In the genomic region with DNA sequence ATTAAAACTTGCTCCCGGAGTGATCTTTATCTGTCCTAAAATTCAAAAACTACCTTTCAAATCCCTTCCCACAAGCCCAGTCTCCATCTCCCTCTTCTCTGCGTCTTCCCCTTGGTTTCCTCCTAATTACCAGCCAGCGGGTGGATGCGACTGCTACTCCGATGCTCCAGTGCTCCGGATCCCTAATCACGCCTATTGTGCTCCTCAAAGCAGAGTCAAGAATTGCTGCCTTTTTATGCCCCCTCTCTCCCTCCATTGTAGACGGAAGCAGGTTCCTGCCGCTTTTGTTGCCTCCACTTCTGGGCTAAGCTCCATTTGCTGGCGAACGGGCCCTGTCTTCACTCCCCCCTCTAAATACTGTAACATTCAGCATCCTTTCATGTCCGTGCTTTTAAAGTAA, we compare ENCODE assay signal across 21 mouse cellular contexts.
DNase-seq lines count a peak whose midpoint lies in the region; ATAC-seq and TF ChIP-seq lines count a peak whose summit lies in the region.
"Had no signal": no experiment of that assay in that cellular context is flagged by ENCODE, and none has a peak within 500 bp of the region (broad histone marks: within the 10 kb centered on the region; RNA-seq: fewer than 3 reads in every experiment).

No protein-coding gene starts in this region.

- no peaks in the 10 kb centered on the region for H3K9me3 ChIP-seq in midbrain, embryonic 10.5 days (replicated peaks)
- no peaks in the 10 kb centered on the region for H3K9me3 ChIP-seq in midbrain, postnatal 0 days (ENCODE audit: low read length)
- H3K9me3 ChIP-seq in forebrain, embryonic 13.5 days (replicated peaks): no peaks in the 10 kb centered on the region
- H3K9me3 ChIP-seq in midbrain, embryonic 14.5 days (ENCODE audit: control insufficient read depth, low read length): no peaks in the 10 kb centered on the region
- H3K9me3 ChIP-seq in heart, embryonic 10.5 days: no peaks in the 10 kb centered on the region
- H3K9me3 ChIP-seq: limb, embryonic 13.5 days; liver, embryonic 13.5 days had no signal

- peaks cover 39% of the 10 kb centered on the region for H3K4me1 ChIP-seq in midbrain, embryonic 10.5 days
- H3K4me1 ChIP-seq in midbrain, postnatal 0 days (ENCODE audit: insufficient read depth, low read length): no peaks in the 10 kb centered on the region
- peaks cover 16% of the 10 kb centered on the region for H3K4me1 ChIP-seq in forebrain, embryonic 13.5 days
- H3K4me1 ChIP-seq in midbrain, embryonic 14.5 days (ENCODE audit: control insufficient read depth, insufficient read depth, low read length): 0 out of 2 replicates have a peak, but pooled peaks cover 7% of the 10 kb centered on the region
- H3K4me1 ChIP-seq in heart, embryonic 10.5 days: peaks cover 11% of the 10 kb centered on the region; the same call in 1 of the 2 replicates
- H3K4me1 ChIP-seq: limb, embryonic 13.5 days; liver, embryonic 13.5 days had no signal

- no peak overlapping the region for H3K9ac ChIP-seq in midbrain, postnatal 0 days (replicated peaks; ENCODE audit: low read length, poor library complexity, severe bottlenecking)
- no peak overlapping the region for H3K9ac ChIP-seq in forebrain, embryonic 13.5 days
- H3K9ac ChIP-seq in midbrain, embryonic 14.5 days (replicated peaks; ENCODE audit: low read length): no peak overlapping the region
- H3K9ac ChIP-seq: limb, embryonic 13.5 days; liver, embryonic 13.5 days; lung, embryonic 14.5 days had no signal

- no peak overlapping the region for H3K4me2 ChIP-seq in midbrain, postnatal 0 days (ENCODE audit: low read depth, low read length, poor library complexity, severe bottlenecking)
- H3K4me2 ChIP-seq in forebrain, embryonic 13.5 days: peak overlapping the region; percentile 34; the same call in 1 of the 2 replicates
- H3K4me2 ChIP-seq in midbrain, embryonic 14.5 days (ENCODE audit: low read length): 0 out of 2 replicates have a peak overlapping the region, but pooled peaks have one; percentile 13
- H3K4me2 ChIP-seq: limb, embryonic 13.5 days; liver, embryonic 13.5 days; lung, embryonic 14.5 days had no signal

- no peak for TF ChIP-seq CTCF in midbrain, postnatal 0 days (IDR thresholded peaks at IDR 0.05)

- no peak overlapping the region for H3K4me3 ChIP-seq in midbrain, embryonic 10.5 days
- H3K4me3 ChIP-seq in midbrain, postnatal 0 days (ENCODE audit: low read depth, low read length): no peak overlapping the region
- no peak overlapping the region for H3K4me3 ChIP-seq in forebrain, embryonic 13.5 days
- no peak overlapping the region for H3K4me3 ChIP-seq in midbrain, embryonic 14.5 days (replicated peaks; ENCODE audit: low read depth, low read length)
- H3K4me3 ChIP-seq in heart, embryonic 10.5 days: no peak overlapping the region
- H3K4me3 ChIP-seq: gastrocnemius, adult 2 months; layer of hippocampus, adult 2 months; limb, embryonic 13.5 days; liver, embryonic 13.5 days had no signal

- ATAC-seq in midbrain, postnatal 0 days (ENCODE audit: low FRiP score): no peak
- ATAC-seq in forebrain, embryonic 13.5 days: peak; percentile 59; the same call in 1 of the 2 replicates
- ATAC-seq in midbrain, embryonic 14.5 days (ENCODE audit: low FRiP score, low TSS enrichment): no peak
- ATAC-seq: intestine, postnatal 0 days had no signal

- no peaks in the 10 kb centered on the region for H3K36me3 ChIP-seq in midbrain, embryonic 10.5 days
- H3K36me3 ChIP-seq in midbrain, postnatal 0 days (ENCODE audit: insufficient read depth, low read length): no peaks in the 10 kb centered on the region
- no peaks in the 10 kb centered on the region for H3K36me3 ChIP-seq in forebrain, embryonic 13.5 days (ENCODE audit: poor library complexity, severe bottlenecking)
- no peaks in the 10 kb centered on the region for H3K36me3 ChIP-seq in midbrain, embryonic 14.5 days (ENCODE audit: control insufficient read depth, insufficient read depth, low read length)
- H3K36me3 ChIP-seq in heart, embryonic 10.5 days: no peaks in the 10 kb centered on the region
- H3K36me3 ChIP-seq: G1E; limb, embryonic 13.5 days; liver, embryonic 13.5 days had no signal

- H3K27ac ChIP-seq in midbrain, embryonic 10.5 days (replicated peaks): peak overlapping the region; percentile 4; the same call in 1 of the 2 replicates
- H3K27ac ChIP-seq in midbrain, postnatal 0 days (ENCODE audit: low read depth, low read length): no peak overlapping the region
- H3K27ac ChIP-seq in forebrain, embryonic 13.5 days: no peak overlapping the region
- H3K27ac ChIP-seq in midbrain, embryonic 14.5 days (replicated peaks; ENCODE audit: low read depth, low read length): no peak overlapping the region
- H3K27ac ChIP-seq in heart, embryonic 10.5 days: no peak overlapping the region
- H3K27ac ChIP-seq: gastrocnemius, adult 2 months; layer of hippocampus, adult 2 months; limb, embryonic 13.5 days; liver, embryonic 13.5 days had no signal

- peaks cover 71% of the 10 kb centered on the region for H3K27me3 ChIP-seq in midbrain, embryonic 10.5 days (ENCODE audit: low read depth, poor library complexity, severe bottlenecking)
- no peaks in the 10 kb centered on the region for H3K27me3 ChIP-seq in midbrain, postnatal 0 days (ENCODE audit: insufficient read depth, low read length)
- peaks cover 79% of the 10 kb centered on the region for H3K27me3 ChIP-seq in forebrain, embryonic 13.5 days
- no peaks in the 10 kb centered on the region; the same call in 1 of the 2 replicates for H3K27me3 ChIP-seq in midbrain, embryonic 14.5 days (ENCODE audit: control insufficient read depth, insufficient read depth, low read length)
- peaks cover 18% of the 10 kb centered on the region for H3K27me3 ChIP-seq in heart, embryonic 10.5 days (ENCODE audit: insufficient read depth, poor library complexity, severe bottlenecking)
- H3K27me3 ChIP-seq: liver, embryonic 13.5 days had no signal

- DNase-seq in midbrain, embryonic 10.5 days (ENCODE audit: low spot score): no peak
- no peak for DNase-seq in midbrain, postnatal 0 days (ENCODE audit: low spot score)
- DNase-seq in embryo, embryonic 10.5 days (ENCODE audit: low spot score): peak; percentile 27
- peak; percentile 29 for DNase-seq in midbrain, embryonic 14.5 days
- no peak for DNase-seq in heart, embryonic 10.5 days (ENCODE audit: low spot score)
- DNase-seq in thymus, postnatal 36 days: no peak
- DNase-seq in left cerebral cortex, adult 18-20 months (ENCODE audit: low spot score in 2 of 2): no peak
- DNase-seq: adrenal gland, adult 2 months; cerebellum, adult 2 months; cerebellum, postnatal 25 days; gastrocnemius, adult 2 months; heart, postnatal 4 days; kidney, postnatal 25 days; liver, embryonic 13.5 days; lung, embryonic 14.5 days; right cerebral cortex, postnatal 14 days had no signal

- 38% methylated on average over 12 of the region's 12 CpGs for WGBS in midbrain, embryonic 10.5 days
- 28% methylated on average over 12 of the region's 12 CpGs for WGBS in midbrain, postnatal 0 days
- whole genome bisulfite sequencing in forebrain, embryonic 13.5 days: 5% methylated on average over 12 of the region's 12 CpGs
- WGBS in midbrain, embryonic 14.5 days: 16% methylated on average over 12 of the region's 12 CpGs
- WGBS in heart, embryonic 10.5 days: 80% methylated on average over 12 of the region's 12 CpGs

Comparison
In these comparisons a context has a peak if more than half of its experiments do, and no peak if none do; other contexts are left out.
1. DNase-seq: peak in embryo, embryonic 10.5 days (single experiment) and midbrain, embryonic 14.5 days (single experiment); none in midbrain, embryonic 10.5 days (single experiment), midbrain, postnatal 0 days (single experiment), heart, embryonic 10.5 days (single experiment), thymus, postnatal 36 days (0 of 2) and left cerebral cortex, adult 18-20 months (0 of 2).